Mouse (Mus musculus): ENCODE measurements at regions not wholly inside any gene's neighbourhood (a gene's known extent, or its start where the extent isn't known, plus 50 kb on each side); places are given as distances from the start of the nearest gene placed in this dataset.
"Not testable (repeated sequence)": the region's sequence is repeated elsewhere in the genome, so short reads cannot be mapped to it uniquely, and the experiment has no call there.

- Histone ChIP-seq H3K9ac (ENCODE audit: low read depth, low read length) (no peak overlapping the region), H3K27me3 (ENCODE audit: control insufficient read depth, insufficient read depth, low read depth, low read length) (no peaks in the 10 kb centered on the region), H3K27ac (ENCODE audit: low read length) (no peak overlapping the region), H3K4me2 (ENCODE audit: low read depth, low read length) (no peak overlapping the region), H3K4me3 (ENCODE audit: low read depth, low read length) (no peak overlapping the region), H3K36me3 (ENCODE audit: control insufficient read depth, insufficient read depth) (no peaks in the 10 kb centered on the region), H3K9me3 (replicated peaks; ENCODE audit: control insufficient read depth, low read length) (no peaks in the 10 kb centered on the region), H3K4me1 (ENCODE audit: control insufficient read depth, low read depth, low read length) (no peaks in the 10 kb centered on the region)
- WGBS (ENCODE audit: insufficient replicate concordance): 9% methylated on average over 10 of the region's 10 CpGs
- ATAC-seq (ENCODE audit: low read depth): no peak
These were observed 66.7 kb upstream of the Chmp2b start for GRCm38 (mm10) chr16:65629186-65629585.

- Histone ChIP-seq H3K4me1 (ENCODE audit: control insufficient read depth, low read depth, low read length) (no peaks in the 10 kb centered on the region), H3K9me3 (replicated peaks; ENCODE audit: control insufficient read depth, low read length) (no peaks in the 10 kb centered on the region), H3K9ac (ENCODE audit: low read depth, low read length) (no peak overlapping the region), H3K4me3 (ENCODE audit: low read depth, low read length) (no peak overlapping the region), H3K27ac (ENCODE audit: low read length) (no peak overlapping the region), H3K27me3 (ENCODE audit: control insufficient read depth, insufficient read depth, low read depth, low read length) (no peaks in the 10 kb centered on the region), H3K36me3 (ENCODE audit: control insufficient read depth, insufficient read depth) (no peaks in the 10 kb centered on the region), H3K4me2 (ENCODE audit: low read depth, low read length) (no peak overlapping the region)
- no peak for ATAC-seq (ENCODE audit: low read depth)
- 23% methylated on average over 5 of the region's 5 CpGs for WGBS (ENCODE audit: insufficient replicate concordance)
These were observed 69.2 kb upstream of the Chmp2b start for GRCm38 (mm10) chr16:65631680-65632079.

GRCm38 (mm10) chr16:65646741-65647140 lies 84.2 kb upstream of the Chmp2b start:
- H3K27me3 ChIP-seq (ENCODE audit: control insufficient read depth, insufficient read depth, low read depth, low read length); H3K9me3 ChIP-seq (replicated peaks; ENCODE audit: control insufficient read depth, low read length); H3K4me1 ChIP-seq (ENCODE audit: control insufficient read depth, low read depth, low read length); ATAC-seq (ENCODE audit: low read depth); H3K36me3 ChIP-seq (ENCODE audit: control insufficient read depth, insufficient read depth); H3K4me2 ChIP-seq (ENCODE audit: low read depth, low read length); H3K9ac ChIP-seq (ENCODE audit: low read depth, low read length); H3K4me3 ChIP-seq (ENCODE audit: low read depth, low read length); H3K27ac ChIP-seq (ENCODE audit: low read length): not testable (repeated sequence)
- WGBS (ENCODE audit: insufficient replicate concordance): 54% methylated on average over 3 of the region's 3 CpGs

- Histone ChIP-seq H3K27me3 (ENCODE audit: control insufficient read depth, insufficient read depth, low read depth, low read length) (no peaks in the 10 kb centered on the region), H3K36me3 (ENCODE audit: control insufficient read depth, insufficient read depth) (no peaks in the 10 kb centered on the region), H3K9me3 (replicated peaks; ENCODE audit: control insufficient read depth, low read length) (no peaks in the 10 kb centered on the region), H3K4me2 (ENCODE audit: low read depth, low read length) (no peak overlapping the region), H3K4me3 (ENCODE audit: low read depth, low read length) (no peak overlapping the region), H3K4me1 (ENCODE audit: control insufficient read depth, low read depth, low read length) (no peaks in the 10 kb centered on the region), H3K27ac (ENCODE audit: low read length) (no peak overlapping the region), H3K9ac (ENCODE audit: low read depth, low read length) (no peak overlapping the region)
- no peak for ATAC-seq (ENCODE audit: low read depth)
- WGBS (ENCODE audit: insufficient replicate concordance): 71% methylated on average over 3 of the region's 3 CpGs
These were observed 86.5 kb upstream of the Chmp2b start for GRCm38 (mm10) chr16:65649061-65649460.

- Histone ChIP-seq H3K36me3 (ENCODE audit: control insufficient read depth, insufficient read depth) (no peaks in the 10 kb centered on the region), H3K9ac (ENCODE audit: low read depth, low read length) (no peak overlapping the region), H3K4me2 (ENCODE audit: low read depth, low read length) (no peak overlapping the region), H3K9me3 (replicated peaks; ENCODE audit: control insufficient read depth, low read length) (no peaks in the 10 kb centered on the region), H3K27ac (ENCODE audit: low read length) (no peak overlapping the region), H3K4me1 (ENCODE audit: control insufficient read depth, low read depth, low read length) (no peaks in the 10 kb centered on the region), H3K4me3 (ENCODE audit: low read depth, low read length) (no peak overlapping the region), H3K27me3 (ENCODE audit: control insufficient read depth, insufficient read depth, low read depth, low read length) (no peaks in the 10 kb centered on the region)
- ATAC-seq (ENCODE audit: low read depth): no peak
These were observed 93.0 kb upstream of the Chmp2b start for GRCm38 (mm10) chr16:65655490-65655889.

- Histone ChIP-seq H3K36me3 (ENCODE audit: control insufficient read depth, insufficient read depth) (no peaks in the 10 kb centered on the region), H3K4me3 (ENCODE audit: low read depth, low read length) (no peak overlapping the region), H3K9ac (ENCODE audit: low read depth, low read length) (no peak overlapping the region), H3K9me3 (replicated peaks; ENCODE audit: control insufficient read depth, low read length) (no peaks in the 10 kb centered on the region; the same call in 1 of the 2 replicates), H3K4me2 (ENCODE audit: low read depth, low read length) (no peak overlapping the region), H3K27ac (ENCODE audit: low read length) (no peak overlapping the region), H3K4me1 (ENCODE audit: control insufficient read depth, low read depth, low read length) (no peaks in the 10 kb centered on the region), H3K27me3 (ENCODE audit: control insufficient read depth, insufficient read depth, low read depth, low read length) (no peaks in the 10 kb centered on the region)
- ATAC-seq (ENCODE audit: low read depth): no peak
- 52% methylated on average over 2 of the region's 2 CpGs for WGBS (ENCODE audit: insufficient replicate concordance)
These were observed 95.3 kb upstream of the Chmp2b start for GRCm38 (mm10) chr16:65657829-65658228.

- no peak for ATAC-seq (ENCODE audit: low read depth)
- Histone ChIP-seq H3K36me3 (ENCODE audit: control insufficient read depth, insufficient read depth) (no peaks in the 10 kb centered on the region), H3K9me3 (replicated peaks; ENCODE audit: control insufficient read depth, low read length) (no peaks in the 10 kb centered on the region; the same call in 1 of the 2 replicates), H3K4me3 (ENCODE audit: low read depth, low read length) (no peak overlapping the region), H3K4me1 (ENCODE audit: control insufficient read depth, low read depth, low read length) (no peaks in the 10 kb centered on the region), H3K4me2 (ENCODE audit: low read depth, low read length) (no peak overlapping the region), H3K27ac (ENCODE audit: low read length) (no peak overlapping the region), H3K9ac (ENCODE audit: low read depth, low read length) (no peak overlapping the region), H3K27me3 (ENCODE audit: control insufficient read depth, insufficient read depth, low read depth, low read length) (no peaks in the 10 kb centered on the region)
- 44% methylated on average over 3 of the region's 3 CpGs for WGBS (ENCODE audit: insufficient replicate concordance)
These were observed 102.3 kb upstream of the Chmp2b start for GRCm38 (mm10) chr16:65664787-65665186.

GRCm38 (mm10) chr16:65672116-65672515 lies 109.6 kb upstream of the Chmp2b start:
- no peaks in the 10 kb centered on the region for H3K27me3 ChIP-seq (ENCODE audit: control insufficient read depth, insufficient read depth, low read depth, low read length)
- H3K36me3 ChIP-seq (ENCODE audit: control insufficient read depth, insufficient read depth): no peaks in the 10 kb centered on the region
- no peak overlapping the region for H3K9ac ChIP-seq (ENCODE audit: low read depth, low read length)
- H3K4me3 ChIP-seq (ENCODE audit: low read depth, low read length): no peak overlapping the region
- no peak overlapping the region for H3K4me2 ChIP-seq (ENCODE audit: low read depth, low read length)
- H3K27ac ChIP-seq (ENCODE audit: low read length): no peak overlapping the region
- peak; percentile 78 for ATAC-seq (ENCODE audit: low read depth)
- WGBS (ENCODE audit: insufficient replicate concordance): 46% methylated on average over 2 of the region's 2 CpGs
- no peaks in the 10 kb centered on the region for H3K4me1 ChIP-seq (ENCODE audit: control insufficient read depth, low read depth, low read length)
- no peaks in the 10 kb centered on the region for H3K9me3 ChIP-seq (replicated peaks; ENCODE audit: control insufficient read depth, low read length)

- Histone ChIP-seq H3K4me2 (ENCODE audit: low read depth, low read length) (no peak overlapping the region), H3K27me3 (ENCODE audit: control insufficient read depth, insufficient read depth, low read depth, low read length) (no peaks in the 10 kb centered on the region), H3K36me3 (ENCODE audit: control insufficient read depth, insufficient read depth) (no peaks in the 10 kb centered on the region), H3K4me3 (ENCODE audit: low read depth, low read length) (no peak overlapping the region), H3K9ac (ENCODE audit: low read depth, low read length) (no peak overlapping the region), H3K4me1 (ENCODE audit: control insufficient read depth, low read depth, low read length) (no peaks in the 10 kb centered on the region), H3K27ac (ENCODE audit: low read length) (no peak overlapping the region), H3K9me3 (replicated peaks; ENCODE audit: control insufficient read depth, low read length) (no peaks in the 10 kb centered on the region)
- WGBS (ENCODE audit: insufficient replicate concordance): 52% methylated on average over 7 of the region's 7 CpGs
- no peak for ATAC-seq (ENCODE audit: low read depth)
These were observed 120.6 kb upstream of the Chmp2b start for GRCm38 (mm10) chr16:65683089-65683488.

Data from liver, embryonic 16.5 days (tissue).